Mouse (Mus musculus) gastrocnemius, adult 2 months (tissue): ENCODE data around the gene Gm26741. TPM values are rescaled to one million over a fixed set of nuclear protein-coding genes. Genes with fewer than 3 reads are reported as not detected.
A peak's percentile ranks its signal among the peaks of the same experiment; 100 is the strongest.
"Not testable (repeated sequence)": the region's sequence is repeated elsewhere in the genome, so short reads cannot be mapped to it uniquely, and the experiment has no call there.

Experiments
- DNase-seq: peaks from one replicate; pipeline ENCODE4 v3.0.0; 2022
- H3K27ac ChIP-seq: fragments of 200-600 bp; 2 replicates; pipeline ENCODE4 v1.8.1; 2022; ENCODE audit warnings: mild to moderate bottlenecking
- H3K4me3 ChIP-seq: fragments of 200-600 bp; 2 replicates; pipeline ENCODE4 v1.8.1; 2022; ENCODE audit warnings: mild to moderate bottlenecking, moderate library complexity
- CTCF ChIP-seq: fragments of 200-600 bp; IDR thresholded peaks from 2 replicates; pipeline ENCODE4 v1.8.1; 2022; ENCODE audit warnings: antibody characterized with exemption, mild to moderate bottlenecking, moderate library complexity
- intact Hi-C: fragments of 180-260 bp; cut with DNase I; formaldehyde crosslinking; loops from one replicate; pipeline ENCODE4 v1.15.1; 2025
- long read RNA-seq, 2 experiments: library from polyadenylated mRNA; stranded (forward); transcript quantifications; one replicate each; pipeline ENCODE4 v2.0.0; 2021
- total RNA-seq, 2 experiments: library from RNA; stranded (reverse); gene quantifications; 2 replicates each; pipeline ENCODE4 v1.2.3; 2021

Gm26741 gene
- not detected for total RNA-seq
- long read RNA-seq, experiment 1: 0 reads
- long read RNA-seq, experiment 2: 0 reads

- no peak for TF ChIP-seq CTCF
- no peak within 1 kb of the TSS for H3K4me3 ChIP-seq
- no peak for DNase-seq
- intact Hi-C loops: no loop called here
- H3K27ac ChIP-seq: no peak within 1 kb of the TSS
These were observed at the start of gene Gm26741 for GRCm38 (mm10) chr10:52358467-52358866. TSS of gene Gm26741 (plus strand) at chr10:52358767.

GRCm38 (mm10) chr10:52309196-52309595 lies 49.4 kb upstream of the Gm26741 start:
- no peak overlapping the region for H3K4me3 ChIP-seq
- intact Hi-C loops: no loop called here
- peak; percentile 33 for DNase-seq
- peak overlapping the region; percentile 56 for H3K27ac ChIP-seq
- no peak for TF ChIP-seq CTCF

- no peak for TF ChIP-seq CTCF
- no peak for DNase-seq
- intact Hi-C loops: no loop called here
- Histone ChIP-seq H3K4me3 (no peak overlapping the region), H3K27ac (no peak overlapping the region)
These were observed 38.9 kb upstream of the Gm26741 start for GRCm38 (mm10) chr10:52319506-52320286.

GRCm38 (mm10) chr10:52321918-52322317 lies 36.6 kb upstream of the Gm26741 start:
- TF ChIP-seq CTCF: no peak
- intact Hi-C loops: no loop called here
- no peak overlapping the region for H3K4me3 ChIP-seq
- DNase-seq: no peak
- H3K27ac ChIP-seq: no peak overlapping the region

- H3K4me3 ChIP-seq: no peak overlapping the region
- intact Hi-C loops: loop anchor here (2.0 to 10.0 kb wide), 3 partner anchors 98 to 226 kb away; partner anchors contain the start of gene Dcbld1
- no peak for DNase-seq
- no peak overlapping the region for H3K27ac ChIP-seq
- TF ChIP-seq CTCF: peak; percentile 75
These were observed 27.6 kb upstream of the Gm26741 start for GRCm38 (mm10) chr10:52331007-52331406.

GRCm38 (mm10) chr10:52343324-52343723 lies 15.2 kb upstream of the Gm26741 start:
- DNase-seq, H3K27ac ChIP-seq, H3K4me3 ChIP-seq, intact Hi-C loops: not testable (repeated sequence)

GRCm38 (mm10) chr10:52353184-52353583 lies 5.4 kb upstream of the Gm26741 start:
- no peak for TF ChIP-seq CTCF

GRCm38 (mm10) chr10:52360241-52360735 lies 1.7 kb downstream of the Gm26741 start:
- Histone ChIP-seq H3K27ac (no peak overlapping the region), H3K4me3 (no peak overlapping the region)
- no peak for DNase-seq
- TF ChIP-seq CTCF: no peak
- intact Hi-C loops: no loop called here

More at GRCm38 (mm10) chr10:52353184-52353583, 5.4 kb upstream of the Gm26741 start:
- DNase-seq: no peak
- Histone ChIP-seq H3K27ac (no peak overlapping the region), H3K4me3 (no peak overlapping the region)
- intact Hi-C loops: no loop called here

GRCm38 (mm10) chr10:52360862-52361609 lies 2.5 kb downstream of the Gm26741 start:
- Histone ChIP-seq H3K27ac (no peak overlapping the region), H3K4me3 (no peak overlapping the region)
- no peak for DNase-seq
- intact Hi-C loops: no loop called here
- no peak for TF ChIP-seq CTCF

GRCm38 (mm10) chr10:52368376-52368775 lies 9.8 kb downstream of the Gm26741 start:
- Histone ChIP-seq H3K27ac (no peak overlapping the region), H3K4me3 (no peak overlapping the region)
- DNase-seq: no peak
- intact Hi-C loops: no loop called here
- no peak for TF ChIP-seq CTCF

- Histone ChIP-seq H3K4me3 (no peak overlapping the region), H3K27ac (no peak overlapping the region)
- TF ChIP-seq CTCF: no peak
- intact Hi-C loops: no loop called here
- DNase-seq: no peak
These were observed 15.3 kb downstream of the Gm26741 start for GRCm38 (mm10) chr10:52373834-52374233.

GRCm38 (mm10) chr10:52374651-52375050 lies 16.1 kb downstream of the Gm26741 start:
- TF ChIP-seq CTCF: no peak
- Histone ChIP-seq H3K27ac (no peak overlapping the region), H3K4me3 (no peak overlapping the region)
- no peak for DNase-seq
- intact Hi-C loops: no loop called here

- H3K4me3 ChIP-seq: no peak overlapping the region
- no peak for TF ChIP-seq CTCF
- intact Hi-C loops: no loop called here
- no peak for DNase-seq
- H3K27ac ChIP-seq: no peak overlapping the region
These were observed 17.9 kb downstream of the Gm26741 start for GRCm38 (mm10) chr10:52376422-52376821.
